Mouse (Mus musculus) CH12.LX (cell line): ENCODE measurements around the gene Dyx1c1. TPM values are rescaled to one million over a fixed set of nuclear protein-coding genes. Genes with fewer than 3 reads are reported as not detected.
A peak's percentile ranks its signal among the peaks of the same experiment; 100 is the strongest.

Experiments
- DNase-seq: peaks from one replicate; pipeline ENCODE4 v3.0.0-alpha.2; 2013; ENCODE audit errors: extremely low read depth
- H3K27ac ChIP-seq: 2 replicates; pipeline ENCODE4 v1.5.1; 2012; ENCODE audit warnings: low read depth, mild to moderate bottlenecking, control low read depth, moderate library complexity; ENCODE audit not compliant: insufficient read depth
- H3K27me3 ChIP-seq: replicated peaks from 2 replicates; pipeline ENCODE3; 2012; ENCODE audit warnings: inconsistent platforms
- H3K36me3 ChIP-seq, 2 experiments: replicated peaks in 1 of 2; 2 replicates each; pipeline versions ENCODE3 to v1.6.1; 2012; ENCODE audit warnings: inconsistent platforms in 1 of 2, low read length in 1 of 2, mild to moderate bottlenecking in 1 of 2, mixed read lengths in 1 of 2, moderate library complexity in 1 of 2; ENCODE audit not compliant: control insufficient read depth in 1 of 2, insufficient read depth in 1 of 2
- H3K4me1 ChIP-seq, 2 experiments: 2 replicates each; pipeline ENCODE4 v1.6.1; 2012; ENCODE audit warnings: inconsistent platforms in 1 of 2, moderate library complexity in 1 of 2; ENCODE audit not compliant: insufficient read depth in 2 of 2, control insufficient read depth in 1 of 2
- H3K4me2 ChIP-seq: 2 replicates; pipeline ENCODE4 v1.6.1; 2012; ENCODE audit warnings: low read depth, mild to moderate bottlenecking, control low read depth; ENCODE audit not compliant: poor library complexity, insufficient read depth, severe bottlenecking
- H3K4me3 ChIP-seq, 3 experiments: fragments of 150-350 bp in 1 of 3; sonication (generic) in 1 of 3; replicated peaks in 1 of 3; 2 replicates each; pipeline versions ENCODE3 to v1.5.1; 2011 to 2012; ENCODE audit warnings: low read depth in 2 of 3, low read length in 2 of 3, mild to moderate bottlenecking in 2 of 3, moderate library complexity in 2 of 3, control low read depth in 1 of 3, improper control_type of control experiment in 1 of 3, inconsistent platforms in 1 of 3, mixed read lengths in 1 of 3; ENCODE audit not compliant: poor library complexity in 1 of 3
- H3K79me2 ChIP-seq: replicated peaks from 2 replicates; pipeline ENCODE4 v1.6.1; 2012; ENCODE audit warnings: mild to moderate bottlenecking, moderate library complexity; ENCODE audit not compliant: control insufficient read depth, poor library complexity, insufficient read depth, severe bottlenecking; ENCODE audit errors: extremely low read depth
- H3K9ac ChIP-seq: 2 replicates; pipeline ENCODE4 v1.6.1; 2012; ENCODE audit warnings: low read depth, mild to moderate bottlenecking, control low read depth, moderate library complexity; ENCODE audit not compliant: insufficient read depth
- H3K9me3 ChIP-seq: replicated peaks from 2 replicates; pipeline ENCODE3; 2012; ENCODE audit warnings: low read length, inconsistent platforms, mixed read lengths
- CHD1 ChIP-seq: IDR thresholded peaks from 2 replicates; pipeline ENCODE4 v1.6.1; 2012; ENCODE audit warnings: low read depth, low read length, improper control_type of control experiment, inconsistent platforms
- CHD2 ChIP-seq: IDR thresholded peaks from 2 replicates; pipeline ENCODE4 v1.6.1; 2011; ENCODE audit warnings: low read length, improper control_type of control experiment
- CTCF ChIP-seq, 2 experiments: IDR thresholded peaks in 1 of 2; conservative IDR thresholded peaks in 1 of 2; 2 replicates each; pipeline ENCODE4 v1.5.1; 2011 to 2012; ENCODE audit warnings: low read depth in 2 of 2, low read length in 2 of 2, improper control_type of control experiment in 1 of 2, inconsistent platforms in 1 of 2, mild to moderate bottlenecking in 1 of 2, moderate library complexity in 1 of 2
- E2F4 ChIP-seq: IDR thresholded peaks from 2 replicates; pipeline ENCODE4 v1.6.1; 2011; ENCODE audit warnings: low read depth, low read length, improper control_type of control experiment; ENCODE audit not compliant: insufficient replicate concordance
- HCFC1 ChIP-seq: IDR thresholded peaks from 2 replicates; pipeline ENCODE4 v1.6.1; 2012; ENCODE audit warnings: low read depth, mild to moderate bottlenecking, inconsistent platforms, low read length, improper control_type of control experiment
- IRF4 ChIP-seq: IDR thresholded peaks from 2 replicates; pipeline ENCODE4 v1.6.1; 2014; ENCODE audit warnings: low read depth, mild to moderate bottlenecking, inconsistent platforms, low read length, improper control_type of control experiment
- JUN ChIP-seq: IDR thresholded peaks from 2 replicates; pipeline ENCODE4 v1.6.1; 2011; ENCODE audit warnings: low read depth, mild to moderate bottlenecking, low read length, improper control_type of control experiment, moderate library complexity; ENCODE audit not compliant: insufficient read depth
- KAT2A ChIP-seq: IDR thresholded peaks from 2 replicates; pipeline ENCODE4 v1.6.1; 2012; ENCODE audit warnings: low read length, improper control_type of control experiment, inconsistent platforms; ENCODE audit not compliant: insufficient replicate concordance
- MAX ChIP-seq: IDR thresholded peaks from 2 replicates; pipeline ENCODE4 v1.6.1; 2011; ENCODE audit warnings: low read length, improper control_type of control experiment
- NELFE ChIP-seq: IDR thresholded peaks from 2 replicates; pipeline ENCODE4 v1.6.1; 2011; ENCODE audit warnings: low read depth, low read length, improper control_type of control experiment
- SMC3 ChIP-seq: IDR thresholded peaks from 2 replicates; pipeline ENCODE4 v1.6.1; 2011; ENCODE audit warnings: low read depth, low read length, improper control_type of control experiment
- TBP ChIP-seq: conservative IDR thresholded peaks from 2 replicates; pipeline ENCODE4 v1.6.1; 2011; ENCODE audit warnings: low read depth, low read length, improper control_type of control experiment
- TCF12 ChIP-seq: IDR thresholded peaks from 2 replicates; pipeline ENCODE4 v1.6.1; 2014; ENCODE audit warnings: low read depth, mild to moderate bottlenecking, inconsistent platforms, low read length, improper control_type of control experiment
- USF1 ChIP-seq: IDR thresholded peaks from 2 replicates; pipeline ENCODE4 v1.6.1; 2014; ENCODE audit warnings: low read depth, mild to moderate bottlenecking, inconsistent platforms, low read length, improper control_type of control experiment
- USF2 ChIP-seq: conservative IDR thresholded peaks from 2 replicates; pipeline ENCODE4 v1.6.1; 2011; ENCODE audit warnings: low read depth, low read length, improper control_type of control experiment
- ZKSCAN1 ChIP-seq: IDR thresholded peaks from 2 replicates; pipeline ENCODE4 v1.6.1; 2012; ENCODE audit warnings: low read depth, inconsistent platforms, low read length, improper control_type of control experiment, borderline replicate concordance
- ZMIZ1 ChIP-seq: IDR thresholded peaks from 2 replicates; pipeline ENCODE4 v1.6.1; 2012; ENCODE audit warnings: low read depth, mild to moderate bottlenecking, inconsistent platforms, low read length, improper control_type of control experiment
- ZNF384 ChIP-seq: IDR thresholded peaks from 2 replicates; pipeline ENCODE4 v1.6.1; 2012; ENCODE audit warnings: low read depth, low read length, improper control_type of control experiment, inconsistent platforms
- dilution Hi-C: fragments of 300-500 bp; cut with MboI; formaldehyde crosslinking; loops from 2 replicates; pipeline ENCODE4 v1.14.3; 2020; ENCODE audit warnings: low sequenced_read_pairs; ENCODE audit not compliant: extremely low pct_unique_long_range_greater_than_20kb, extremely low pct_ligation_motif_present
- in situ Hi-C: fragments of 300-500 bp; cut with MboI; formaldehyde crosslinking; loops from 3 replicates; pipeline ENCODE4 v1.14.3; 2019; ENCODE audit warnings: low sequenced_read_pairs, low pct_ligation_motif_present, low pct_unique_long_range_greater_than_20kb, mixed read lengths
- polyA plus RNA-seq: library from polyadenylated mRNA; unstranded; fragments of >175 nt; gene quantifications from 2 replicates; pipeline ENCODE4 v1.2.1, GENCODE M21; 2012; ENCODE audit warnings: low read depth; ENCODE audit not compliant: insufficient read length
- total RNA-seq, 2 experiments: library from RNA; depleted of rRNA; stranded (reverse); fragments of 300-350 nt in 1 of 2; fragments of >200 nt in 1 of 2; gene quantifications; 2 replicates each; pipeline ENCODE4 v1.2.3; 2012 to 2014

Dyx1c1 gene
- total and polyA plus RNA-seq, 3 experiments, result 3.4 to 6.8 (median 6.1) TPM

DNA sequence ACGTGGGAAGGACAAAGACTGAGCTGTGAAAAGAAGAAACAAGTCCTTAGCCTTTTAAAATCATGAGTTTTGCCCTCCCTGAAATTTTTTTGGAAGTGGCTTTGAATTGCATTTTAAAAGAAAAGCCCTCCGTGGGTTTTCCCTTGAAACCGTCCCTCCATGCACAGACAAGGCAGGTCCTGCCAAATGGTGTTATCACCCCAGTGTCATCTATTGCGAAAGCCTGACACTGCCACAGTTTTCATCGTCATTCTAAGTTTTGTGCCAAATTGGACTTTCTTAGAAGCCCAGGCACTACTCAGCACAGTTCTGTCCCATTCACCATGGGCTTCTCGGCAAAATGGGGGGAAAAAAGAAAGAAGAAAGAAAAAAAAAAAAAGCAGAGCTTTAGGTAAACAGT is 45.0 kb upstream of the Dyx1c1 start:
- no peaks in the 10 kb centered on the region for H3K36me3 ChIP-seq
- no peak for TF ChIP-seq KAT2A
- no peak for TF ChIP-seq MAX
- TF ChIP-seq SMC3, result no peak
- TF ChIP-seq USF2, result no peak
- TF ChIP-seq USF1, result no peak
- TF ChIP-seq TBP, result no peak
- no peak for TF ChIP-seq IRF4
- TF ChIP-seq, all 38 proteins: peak for 0
- Histone ChIP-seq H3K4me3 (no peak overlapping the region), H3K9me3 (no peaks in the 10 kb centered on the region), H3K27me3 (no peaks in the 10 kb centered on the region), H3K4me2 (no peak overlapping the region), H3K9ac (no peak overlapping the region), H3K27ac (no peak overlapping the region), H3K79me2 (no peaks in the 10 kb centered on the region), H3K4me1 (no peaks in the 10 kb centered on the region)
- no peak for DNase-seq
- in situ Hi-C loops, result no loop called here
- dilution Hi-C loops, result no loop called here

DNA sequence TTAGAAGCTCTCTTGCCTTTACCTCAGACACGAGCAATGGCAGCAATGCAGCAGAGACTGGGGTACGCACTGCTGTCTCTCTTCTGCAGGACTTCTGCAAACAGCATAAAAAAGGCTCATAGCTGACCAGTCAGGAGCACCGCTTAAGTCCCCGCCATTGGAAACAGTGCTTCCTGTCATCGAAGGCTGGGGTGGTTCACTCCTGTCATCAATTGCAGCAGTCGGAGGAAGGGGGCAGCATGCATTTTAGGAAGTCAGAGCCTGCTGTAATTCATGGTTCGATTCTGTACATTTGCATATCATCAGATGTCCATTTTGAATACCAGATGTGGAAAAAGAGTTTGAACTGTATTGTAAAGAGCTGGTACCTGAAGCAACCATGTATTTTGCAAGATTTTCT is 42.9 kb upstream of the Dyx1c1 start:
- Histone ChIP-seq H3K4me1 (no peaks in the 10 kb centered on the region), H3K9me3 (no peaks in the 10 kb centered on the region), H3K4me2 (peak overlapping the region; percentile 13; the same call in 1 of the 2 replicates), H3K27ac (no peak overlapping the region), H3K36me3 (no peaks in the 10 kb centered on the region), H3K9ac (no peak overlapping the region), H3K27me3 (no peaks in the 10 kb centered on the region), H3K4me3 (no peak overlapping the region), H3K79me2 (no peaks in the 10 kb centered on the region)
- dilution Hi-C loops (no loop called here), in situ Hi-C loops (no loop called here)
- DNase-seq, result no peak
- TF ChIP-seq ZMIZ1, result no peak
- TF ChIP-seq CTCF (conservative IDR thresholded peaks at IDR 0.05 in 1 of 2, IDR thresholded peaks at IDR 0.05 in 1 of 2; ENCODE audit: low read depth in 2 of 2, low read length in 2 of 2), result no peak
- TF ChIP-seq JUN, result no peak
- TF ChIP-seq TCF12, result no peak
- no peak for TF ChIP-seq CHD2
- no peak for TF ChIP-seq E2F4
- no peak for TF ChIP-seq USF2
- TF ChIP-seq ZNF384, result no peak
- no peak for TF ChIP-seq MAX
- TF ChIP-seq IRF4, result no peak
- no peak for TF ChIP-seq ZKSCAN1
- TF ChIP-seq CHD1, result no peak
- TF ChIP-seq HCFC1, result no peak
- no peak for TF ChIP-seq NELFE
